Mouse (Mus musculus): Measurements from ENCODE around the gene Fn1. TPM values are rescaled to one million over a fixed set of nuclear protein-coding genes. Genes with fewer than 3 reads are reported as not detected.

Fn1 gene
- total and polyA plus RNA-seq, 3 experiments: 44.7 to 50.5 (median 45.0) TPM

Other genes with a start within 250 kb of the Fn1 start
- not detected for gene Abca12, start 238.3 kb downstream of the Fn1 start, total RNA-seq (2021)
- gene Abca12, start 238.3 kb downstream of the Fn1 start, polyA plus RNA-seq (2012; rRNA removed): not detected in 2 replicates
- gene Atic, start 96.0 kb downstream of the Fn1 start, total RNA-seq (2021): 10 to 100 TPM; 51.5 to 70.9 TPM
- 19.3 and 26.3 TPM in 2 replicates for gene Atic, start 96.0 kb downstream of the Fn1 start, polyA plus RNA-seq (2012; rRNA removed)